Mouse (Mus musculus) spleen, adult 18-20 months (tissue): Measurements from ENCODE around the gene Naxe.

ENCODE experiments used
- DNase-seq, 2 experiments: peaks; one replicate each; pipeline ENCODE4 v3.0.0; 2022; ENCODE audit warnings: mixed read lengths in 2 of 2

Gene Naxe

GRCm38 (mm10) chr3:88057902-88058696 lies at the start of gene Naxe:
Naxe (minus strand) TSS chr3:88058495.
- DNase-seq = peak; percentile 78 to 79

GRCm38 (mm10) chr3:88106126-88106525 lies 47.8 kb upstream of the Naxe start:
- DNase-seq = no peak

DNA sequence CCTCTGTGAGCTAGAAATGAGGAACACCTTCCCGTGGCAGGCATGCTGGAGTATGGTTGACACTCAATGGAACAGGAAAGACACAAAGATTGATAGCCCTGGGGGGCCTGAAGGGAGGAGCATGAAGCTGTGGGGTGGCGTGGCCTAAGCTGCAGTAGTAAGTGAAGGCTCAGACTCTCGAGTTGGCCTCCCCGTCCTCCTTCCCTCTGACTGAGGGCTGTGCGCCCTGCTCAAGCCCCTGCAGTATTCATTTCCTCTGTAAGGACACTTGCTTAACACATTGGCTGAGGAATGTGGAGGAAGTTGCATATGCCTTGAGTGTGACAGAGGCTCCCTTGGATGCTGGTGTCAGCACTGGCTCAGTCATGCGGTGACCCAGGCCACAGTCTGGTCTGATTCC lies 44.3 kb upstream of the Naxe start:
- DNase-seq = no peak

- DNase-seq = no peak
Observed at GRCm38 (mm10) chr3:88102196-88102595, 43.9 kb upstream of the Naxe start.

DNA sequence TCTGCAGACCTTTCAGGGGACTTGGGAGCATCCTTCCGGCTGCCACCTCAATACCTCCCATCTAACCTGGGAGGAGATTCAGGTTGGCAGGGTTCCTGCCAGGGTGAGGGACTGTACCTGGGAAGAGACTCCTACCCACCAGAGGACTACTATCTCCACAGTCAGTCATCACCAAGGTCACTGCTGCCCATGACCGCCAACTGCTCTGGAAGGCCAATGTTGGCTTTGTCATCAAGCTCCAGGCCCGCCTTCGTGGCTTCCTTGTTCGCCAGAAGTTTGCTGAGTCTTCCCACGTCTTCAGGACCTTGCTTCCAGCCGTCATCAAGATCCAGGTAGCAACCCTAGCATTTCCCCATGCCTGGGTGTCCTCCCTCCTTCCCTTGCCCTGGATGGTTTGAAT lies 43.4 kb upstream of the Naxe start:
- DNase-seq = no peak

GRCm38 (mm10) chr3:88100251-88100650 lies 42.0 kb upstream of the Naxe start:
- no peak for DNase-seq

DNA sequence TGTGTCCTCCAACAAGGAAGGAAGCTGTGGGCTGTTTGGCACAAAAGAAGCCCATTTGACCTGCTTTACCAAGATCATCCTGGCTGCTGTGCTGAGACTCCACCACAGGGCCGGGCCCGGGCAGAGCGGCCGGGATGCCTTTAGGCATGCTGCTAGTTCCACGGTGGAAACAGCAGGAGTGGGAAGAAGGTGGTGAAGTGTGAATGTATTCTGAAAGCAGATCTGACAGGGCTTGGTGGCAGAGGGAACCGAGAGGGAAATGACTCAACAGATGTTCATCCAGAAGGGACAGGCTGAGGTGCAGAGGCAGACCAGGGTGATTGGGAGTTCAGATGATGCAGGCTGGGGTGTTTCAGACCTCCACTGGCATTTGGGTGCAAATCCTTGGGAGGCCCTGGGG lies 39.4 kb upstream of the Naxe start:
- DNase-seq = no peak

DNA sequence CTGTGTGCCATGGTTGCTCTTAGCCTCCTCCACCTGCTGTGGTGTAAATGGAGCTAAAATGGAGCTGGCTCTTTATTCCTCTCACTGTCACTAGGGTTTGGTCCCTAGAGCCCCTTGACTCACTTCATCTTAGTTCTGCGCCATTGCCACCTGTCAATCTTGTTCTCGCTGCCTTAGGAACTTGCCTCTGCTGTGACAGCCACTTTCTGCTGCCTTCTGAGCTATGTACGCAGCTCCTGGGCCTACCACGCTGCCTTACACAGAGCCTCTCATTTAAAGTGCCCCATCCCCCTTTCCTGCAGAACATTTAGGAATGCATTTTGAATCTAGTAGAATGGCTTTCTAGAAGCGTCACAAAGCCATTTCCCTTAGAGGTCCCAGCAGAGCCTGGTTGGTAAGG lies 35.8 kb upstream of the Naxe start:
- no peak for DNase-seq

DNA sequence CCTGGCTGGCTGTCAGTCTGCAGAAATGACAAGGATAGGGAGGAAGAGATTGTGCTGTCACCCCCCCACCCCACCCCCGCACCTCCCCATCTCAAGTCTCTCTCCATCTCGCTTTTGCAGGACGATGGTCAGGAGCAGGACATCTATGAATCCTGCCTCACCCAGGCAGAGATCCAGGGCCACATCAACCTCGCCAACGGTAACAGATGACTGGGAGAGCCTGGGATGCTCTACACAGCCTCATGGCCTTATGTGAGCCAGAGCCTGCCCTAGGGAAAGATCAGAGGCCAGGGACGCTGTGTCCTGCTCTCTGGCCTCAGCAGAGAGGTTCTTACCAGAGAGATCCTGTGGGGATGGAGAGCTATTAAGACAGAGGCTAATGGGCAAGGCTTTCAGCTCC lies 32.3 kb upstream of the Naxe start:
- DNase-seq = no peak

GRCm38 (mm10) chr3:88090106-88090505 lies 31.8 kb upstream of the Naxe start:
- no peak for DNase-seq

DNA sequence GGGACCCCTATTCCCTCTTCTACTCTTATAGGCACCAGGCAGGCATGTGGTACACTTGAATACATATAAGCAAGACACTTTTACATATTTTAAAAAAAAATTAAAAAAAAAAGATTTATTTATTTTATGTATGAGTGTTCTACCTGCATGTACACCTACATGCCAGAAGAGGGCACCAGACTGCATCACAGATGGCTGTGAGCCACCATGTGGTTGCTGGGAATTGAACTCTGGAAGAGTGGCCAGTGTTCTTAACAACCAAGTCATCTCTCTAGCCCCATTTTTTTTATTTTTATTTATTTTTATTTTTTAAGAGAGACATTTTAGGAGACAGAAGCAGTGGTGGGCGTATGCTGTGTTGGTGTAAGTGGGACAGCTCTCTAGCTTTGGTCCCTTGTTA lies 29.4 kb upstream of the Naxe start:
- DNase-seq = peak in 1 of 2 experiments; percentile 17

DNA sequence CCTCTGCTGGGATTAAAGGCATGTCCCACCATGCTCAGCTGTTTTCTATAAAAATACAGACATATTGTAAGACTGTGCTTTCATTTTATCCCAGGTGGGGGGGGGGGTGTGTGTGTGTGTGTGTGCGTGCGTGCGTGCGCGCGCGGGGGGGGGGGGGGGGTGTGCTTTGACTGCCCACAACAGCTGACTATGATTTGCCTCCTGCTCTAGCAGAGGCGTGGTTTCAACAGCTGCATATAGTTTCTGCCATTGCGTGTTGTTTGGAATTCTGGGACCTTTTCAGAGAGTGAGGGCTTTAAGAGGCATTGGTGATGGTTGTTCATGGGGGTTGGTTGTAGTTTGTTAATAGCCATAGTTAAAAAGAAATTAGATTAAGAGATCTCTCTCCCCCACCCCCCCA lies 27.2 kb upstream of the Naxe start:
- no peak for DNase-seq

GRCm38 (mm10) chr3:88084001-88084400 lies 25.7 kb upstream of the Naxe start:
- DNase-seq = no peak

DNA sequence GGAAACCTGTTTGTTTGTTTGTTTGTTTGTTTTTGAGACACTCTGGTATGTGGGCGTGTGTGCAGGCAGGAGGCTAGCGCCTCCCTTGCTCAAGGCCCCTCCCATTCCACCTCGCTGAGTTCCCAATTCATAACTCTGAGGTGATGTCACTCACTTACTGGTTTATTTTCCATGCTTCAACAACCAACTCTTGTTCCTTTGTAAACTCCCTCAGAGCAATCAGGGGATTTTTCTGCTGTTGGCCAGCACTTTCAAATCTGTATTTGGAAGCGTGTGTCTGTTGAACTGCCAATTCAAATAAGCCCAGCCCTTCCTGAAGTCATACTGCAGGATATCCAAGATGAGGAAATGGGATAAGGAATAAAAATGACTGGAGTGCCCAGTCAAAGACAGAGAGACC lies 24.4 kb upstream of the Naxe start:
- DNase-seq = no peak

GRCm38 (mm10) chr3:88082224-88082618 lies 23.9 kb upstream of the Naxe start:
- no peak for DNase-seq

GRCm38 (mm10) chr3:88081345-88082223 lies 23.3 kb upstream of the Naxe start, which contains the start of gene Iqgap3:
Iqgap3 (plus strand) TSS chr3:88081971.
- DNase-seq = peak; percentile 71 to 82

DNA sequence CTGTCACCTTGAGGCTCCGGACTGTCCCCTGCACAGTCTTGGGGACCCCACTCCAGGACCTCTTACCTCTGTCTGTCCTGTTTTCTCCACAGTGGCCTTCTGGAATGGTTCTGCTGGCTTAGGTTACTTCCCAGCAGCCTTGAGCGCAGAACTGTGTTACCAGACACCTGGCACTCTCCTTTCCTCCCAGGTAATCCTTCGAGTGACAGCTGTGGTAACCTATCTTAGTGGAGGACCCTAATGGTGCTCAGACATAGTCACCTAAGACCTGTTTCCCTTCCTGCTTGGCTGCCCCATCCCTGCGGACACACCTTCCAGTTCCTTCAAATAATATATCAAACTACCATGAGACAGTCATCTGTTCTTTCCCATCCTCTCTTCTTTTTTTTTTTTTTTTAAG lies 19.9 kb upstream of the Naxe start, which contains the start of gene Ttc24:
Gene Ttc24, minus strand, starts transcription at position 101 of the 400 bp plus-strand sequence.
- DNase-seq = no peak

GRCm38 (mm10) chr3:88077441-88077840 lies 19.1 kb upstream of the Naxe start:
- DNase-seq = no peak

DNA sequence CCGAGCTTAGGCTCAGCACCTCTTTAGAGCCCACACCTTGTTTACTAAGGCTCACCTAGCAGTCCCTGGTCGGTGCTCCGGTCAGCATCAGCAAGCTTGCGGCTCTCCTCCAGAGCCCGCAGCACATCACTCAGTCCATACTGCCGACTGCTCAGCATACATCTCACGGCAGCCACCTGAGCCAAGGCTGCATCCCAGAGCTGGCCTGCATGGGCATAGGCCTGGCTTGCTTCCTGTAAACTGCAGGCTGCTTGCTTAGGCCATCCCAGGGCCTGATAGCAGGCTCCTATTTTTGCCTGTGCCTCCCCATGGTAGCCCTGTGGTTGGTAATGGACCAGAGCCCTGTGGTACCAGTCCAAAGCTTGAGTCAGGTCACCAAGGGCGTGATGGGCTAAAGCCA lies 16.5 kb upstream of the Naxe start:
- no peak for DNase-seq

DNA sequence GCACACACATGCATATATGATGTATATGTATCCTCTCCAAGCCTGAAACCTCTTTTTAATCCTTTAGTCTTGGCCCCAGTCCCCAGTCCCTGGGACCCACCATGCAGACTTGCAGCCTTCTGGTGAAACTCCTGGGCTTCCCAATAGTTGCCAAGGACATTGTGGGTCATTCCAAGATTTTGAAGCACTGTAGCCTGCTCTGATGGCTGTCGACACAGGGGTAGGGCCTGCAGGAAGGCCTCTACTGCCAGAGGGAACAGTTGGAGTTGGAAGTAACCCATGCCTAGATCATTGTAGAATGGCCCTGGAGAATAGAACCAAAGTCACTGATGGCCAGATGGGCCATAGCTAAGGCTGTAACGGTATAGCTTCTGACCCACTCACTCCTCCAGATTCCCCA lies 16.1 kb upstream of the Naxe start:
- DNase-seq = no peak

- no peak for DNase-seq
Observed at GRCm38 (mm10) chr3:88073631-88074030, 15.3 kb upstream of the Naxe start.

- DNase-seq = peak; percentile 61 to 87
Observed at GRCm38 (mm10) chr3:88071783-88072182, 13.5 kb upstream of the Naxe start.

GRCm38 (mm10) chr3:88068386-88068785 lies 10.1 kb upstream of the Naxe start:
- DNase-seq = no peak

DNA sequence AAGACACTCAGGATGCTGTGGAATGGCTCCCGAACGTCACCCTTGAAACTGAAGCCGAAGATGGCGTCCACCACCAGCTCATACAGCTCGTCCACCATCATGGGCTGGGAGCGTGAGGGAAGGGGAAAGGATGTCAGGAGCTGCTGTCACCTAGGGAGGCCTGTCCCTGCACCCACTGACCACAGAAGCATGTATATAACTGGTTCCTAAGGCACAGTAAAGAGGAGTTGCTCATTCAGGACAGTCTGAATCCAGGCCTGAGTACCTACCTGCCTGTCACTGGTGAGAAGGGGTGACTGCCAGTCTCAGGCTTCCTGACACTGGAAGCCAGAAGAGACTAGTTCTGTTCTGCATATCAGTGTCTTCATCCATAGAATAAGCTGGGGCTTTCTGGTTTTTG lies 1.3 kb downstream of the Naxe start:
- no peak for DNase-seq
